Mouse (Mus musculus): ENCODE results near the gene Vmo1.
"Not testable (repeated sequence)": the region's sequence is repeated elsewhere in the genome, so short reads cannot be mapped to it uniquely, and the experiment has no call there.

Vmo1 gene

DNA sequence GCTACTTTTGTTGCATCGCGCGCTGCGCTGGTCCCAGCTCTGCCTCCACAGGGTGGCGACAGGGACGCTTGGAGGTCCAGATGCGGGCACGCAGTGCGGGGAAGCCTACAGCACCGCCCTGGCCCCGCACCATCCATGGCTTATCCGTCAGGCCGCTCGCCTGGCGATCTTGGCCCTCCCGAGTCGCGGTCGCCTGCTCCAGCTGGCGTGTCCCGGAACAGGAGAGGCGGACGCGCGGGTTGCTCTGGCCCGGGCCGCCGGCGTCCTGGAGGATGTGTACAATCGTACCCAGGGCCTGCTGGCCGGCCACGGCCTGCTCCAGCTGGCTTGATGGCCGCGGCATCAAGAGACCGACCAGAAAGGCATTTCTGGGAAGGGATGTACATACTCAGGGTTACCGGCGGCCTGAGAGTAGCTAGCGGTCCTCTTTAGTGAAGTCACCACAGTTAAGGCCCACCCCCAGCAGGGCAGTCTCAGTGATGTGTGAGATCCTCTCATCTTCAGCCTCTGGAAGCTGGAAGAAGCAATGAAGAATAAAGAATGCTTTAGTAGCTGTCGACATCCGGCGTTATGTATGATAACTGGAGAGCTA, 5.9 kb upstream of the Vmo1 start:
- DNase-seq (ENCODE audit: extremely low spot score): peak; percentile 69

DNA sequence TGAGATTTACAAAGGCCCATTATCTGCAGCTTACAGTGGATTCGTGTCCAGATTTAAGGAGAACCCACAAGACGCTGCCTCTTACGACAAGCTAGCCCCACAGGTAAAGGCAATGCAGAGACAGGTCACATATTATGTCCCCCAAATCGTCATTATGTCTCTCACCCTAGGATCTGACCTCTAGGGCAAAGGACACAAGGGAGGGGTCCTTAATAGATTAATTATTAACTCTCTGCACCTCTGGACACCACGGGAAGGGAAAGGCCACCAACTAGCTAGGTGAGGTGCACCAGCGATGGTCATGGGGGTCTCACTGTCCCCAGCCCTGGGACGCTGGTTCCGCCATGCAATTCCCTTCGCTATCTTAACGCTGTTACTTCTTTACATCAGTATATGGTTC, 4.5 kb upstream of the Vmo1 start, which contains the start of gene Gltpd2:
TSS of gene Gltpd2 (plus strand) at position 274 of the 400 bp plus-strand sequence.
- no peak for DNase-seq (ENCODE audit: extremely low spot score)

DNA sequence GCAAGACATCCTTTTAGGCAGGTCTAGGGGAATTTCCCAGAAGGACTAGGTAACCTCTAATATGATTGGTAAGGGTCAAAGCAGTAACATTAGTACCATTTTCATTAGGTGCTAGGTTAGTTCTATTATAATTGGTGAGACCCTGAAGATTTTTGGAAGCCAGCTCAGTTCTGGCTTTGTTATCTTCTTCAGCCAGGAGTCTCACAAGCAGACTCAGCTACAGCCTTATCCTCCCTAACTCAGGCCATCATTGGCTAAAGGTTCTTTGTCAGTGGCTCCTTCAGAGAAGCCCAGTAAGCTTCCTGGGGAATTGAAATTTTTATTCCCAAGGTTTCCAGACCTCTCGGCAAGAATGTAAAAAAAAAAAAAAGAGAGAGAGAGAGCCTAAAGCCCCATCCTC, 4.0 kb upstream of the Vmo1 start:
- no peak for DNase-seq (ENCODE audit: extremely low spot score)

DNA sequence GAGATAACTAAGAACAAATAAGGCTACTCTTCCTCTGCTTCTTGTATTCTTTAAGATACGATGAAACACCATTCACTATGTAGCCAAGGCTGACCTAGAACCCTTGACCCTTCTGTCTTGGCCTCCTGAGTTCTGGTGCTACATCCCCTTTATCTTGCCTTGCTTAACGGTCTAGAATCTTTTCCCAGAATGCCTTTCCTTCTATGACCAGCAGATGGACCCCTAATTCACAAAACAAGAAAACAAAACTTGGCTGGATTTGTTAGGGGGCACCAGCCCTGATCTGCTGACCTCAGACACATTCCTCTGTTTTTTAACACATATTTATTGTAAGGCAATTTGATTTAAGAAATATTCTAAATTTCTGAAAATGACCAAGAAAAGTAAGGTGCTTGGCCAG, 1.9 kb upstream of the Vmo1 start:
- peak; percentile 69 for DNase-seq (ENCODE audit: extremely low spot score)

DNA sequence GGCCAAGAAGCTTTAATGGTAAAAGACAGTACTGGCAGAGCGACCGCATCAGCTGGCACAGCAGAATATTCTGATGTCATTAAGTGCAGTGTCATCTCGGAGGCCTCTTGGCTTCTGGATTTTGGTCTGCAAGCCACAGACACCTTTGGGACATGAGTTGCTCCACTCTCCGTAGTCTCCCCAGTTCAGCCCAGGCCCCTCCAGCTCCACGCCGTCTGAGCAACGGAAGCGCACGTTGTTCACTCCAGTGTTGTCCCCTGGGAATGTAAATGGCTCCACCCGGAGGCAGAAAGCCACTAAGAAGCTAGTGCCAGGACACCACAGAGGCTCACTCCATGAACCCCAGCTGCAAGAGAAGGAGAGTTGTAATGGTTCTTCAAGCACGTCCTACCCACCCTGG, 896 bp downstream of the Vmo1 start:
- no peak for DNase-seq (ENCODE audit: extremely low spot score)

DNA sequence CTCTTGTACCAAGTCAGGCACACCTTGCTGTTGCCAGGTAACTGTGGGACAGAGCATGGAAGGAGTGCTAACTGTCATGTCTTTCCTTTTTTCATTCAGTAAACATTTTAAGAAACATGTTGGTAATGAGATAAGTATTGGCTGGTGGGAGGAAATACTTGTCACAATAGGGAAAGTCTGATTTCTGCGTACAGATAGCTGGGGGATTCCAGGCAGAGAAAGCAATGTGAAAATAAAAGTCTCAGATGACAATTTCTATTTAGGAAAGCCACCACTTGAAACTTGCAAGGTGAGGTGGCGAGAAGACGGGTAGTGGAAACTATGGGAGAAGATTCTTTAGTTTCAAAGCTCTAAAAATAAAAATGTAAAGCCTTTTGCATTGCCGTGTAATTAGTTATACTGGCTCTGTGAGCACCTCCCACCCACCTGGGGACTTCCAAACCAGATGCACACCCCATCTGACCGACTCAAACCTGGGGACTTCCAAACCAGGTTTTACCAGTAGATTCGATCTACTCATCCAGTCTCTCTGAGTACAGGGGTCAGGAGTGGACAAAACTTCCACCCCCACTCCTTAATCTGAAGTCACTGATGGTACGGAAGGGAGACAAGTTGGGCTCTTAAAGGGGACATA, 1.6 kb downstream of the Vmo1 start:
- no peak for DNase-seq (ENCODE audit: extremely low spot score)

DNA sequence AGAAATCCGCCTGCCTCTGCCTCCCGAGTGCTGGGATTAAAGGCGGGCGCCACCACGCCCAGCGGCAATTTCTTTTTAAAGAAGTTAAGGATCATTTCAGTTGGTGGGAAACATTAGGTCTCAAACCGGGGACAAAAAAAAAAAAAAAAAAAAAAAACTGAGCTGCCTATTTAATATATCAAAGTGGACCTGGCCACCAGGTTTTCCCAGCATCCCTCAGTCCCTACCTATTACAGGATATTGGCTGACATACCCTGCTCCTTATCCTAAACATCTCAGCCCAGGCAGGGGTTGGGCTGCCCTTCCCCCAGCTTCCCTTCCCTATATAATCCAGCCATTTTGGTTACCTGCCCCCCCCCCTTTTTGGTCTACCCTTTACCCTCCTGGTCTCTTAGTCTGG, 2.6 kb downstream of the Vmo1 start:
- no peak for DNase-seq (ENCODE audit: extremely low spot score)

DNA sequence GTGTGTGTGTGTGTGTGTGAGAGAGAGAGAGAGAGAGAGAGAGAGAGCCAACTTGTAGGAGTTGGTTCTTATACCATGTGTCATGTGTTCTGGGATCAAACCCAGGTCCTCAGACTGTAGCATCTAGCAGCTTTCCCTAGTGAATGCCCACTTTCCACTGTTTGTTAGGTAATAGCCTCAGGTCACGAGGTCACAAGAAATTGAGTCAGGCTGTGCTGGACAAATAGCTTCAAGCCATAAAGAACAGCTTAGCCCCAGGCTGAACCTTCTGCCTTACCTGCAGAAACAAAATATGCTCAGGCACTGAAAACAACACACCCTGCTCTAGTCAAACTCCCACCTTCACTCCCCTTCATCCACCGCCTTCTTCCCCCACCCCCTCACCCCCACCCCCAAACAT, 3.2 kb downstream of the Vmo1 start:
- DNase-seq (ENCODE audit: extremely low spot score): no peak

DNA sequence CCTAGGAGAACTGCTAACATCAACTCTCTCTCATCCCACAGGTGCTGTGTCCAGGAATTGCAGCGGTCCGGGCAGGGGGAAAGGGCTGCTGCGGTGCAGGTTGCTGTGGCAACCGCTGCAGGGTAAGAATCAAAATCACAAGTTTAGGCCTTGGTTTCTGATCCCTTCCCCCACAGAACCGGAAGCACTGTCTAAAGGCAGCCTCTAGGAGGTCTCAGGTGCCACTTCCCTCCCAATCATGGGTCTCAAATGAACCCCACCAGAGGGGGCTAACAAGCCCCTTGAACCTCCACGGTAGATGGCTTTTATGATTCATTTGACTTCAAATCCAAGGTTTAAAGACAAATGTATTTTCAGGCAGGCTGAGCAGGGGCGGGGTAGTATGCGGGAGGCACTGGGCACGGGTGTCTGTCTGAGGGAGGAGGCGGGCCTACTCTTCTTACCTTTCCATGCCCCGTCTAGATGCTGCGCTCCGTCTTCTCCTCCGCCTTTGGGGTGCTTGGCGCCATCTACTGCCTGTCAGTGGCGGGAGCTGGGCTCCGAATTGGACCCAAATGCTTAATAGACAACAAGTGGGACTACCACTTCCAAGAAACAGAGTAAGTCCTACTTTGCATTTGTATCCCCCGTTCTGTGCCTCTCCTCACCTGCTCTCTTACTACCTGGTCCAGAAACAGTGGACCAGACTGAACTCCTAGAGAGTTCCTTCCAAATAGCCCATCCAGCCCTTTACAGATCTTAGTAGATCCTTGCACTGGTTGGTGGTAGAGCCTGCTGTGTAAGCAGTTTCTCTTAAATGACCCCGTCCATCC, 4.5 kb downstream of the Vmo1 start:
- DNase-seq (ENCODE audit: extremely low spot score): peak; percentile 55

DNA sequence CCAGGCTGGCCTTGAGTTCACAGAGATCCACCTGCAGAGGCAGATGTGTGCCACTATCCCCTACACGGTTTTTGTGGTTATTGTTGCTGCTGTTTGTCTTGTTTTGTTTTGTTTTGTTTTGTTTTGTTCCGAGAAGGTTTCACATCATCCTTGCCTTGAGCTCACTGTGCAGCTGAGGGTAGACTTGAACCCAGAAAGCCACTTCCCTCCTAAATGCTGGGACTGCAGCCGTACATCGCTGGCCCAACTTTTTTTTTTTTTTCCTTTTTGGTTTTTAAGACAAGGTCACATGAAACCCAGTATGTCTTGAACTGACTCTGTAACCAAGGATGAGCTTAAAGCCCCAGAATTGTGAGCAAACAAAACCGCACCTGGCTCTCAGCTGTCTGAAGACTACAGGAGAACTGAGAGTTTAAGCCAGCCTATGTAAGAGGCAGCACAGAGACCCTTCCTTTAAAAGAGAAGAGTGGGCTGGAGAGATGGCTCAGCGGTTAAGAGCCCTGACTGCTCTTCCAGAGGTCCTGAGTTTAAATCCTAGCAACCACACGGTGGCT, 7.4 kb downstream of the Vmo1 start:
- no peak for DNase-seq (ENCODE audit: extremely low spot score)

DNA sequence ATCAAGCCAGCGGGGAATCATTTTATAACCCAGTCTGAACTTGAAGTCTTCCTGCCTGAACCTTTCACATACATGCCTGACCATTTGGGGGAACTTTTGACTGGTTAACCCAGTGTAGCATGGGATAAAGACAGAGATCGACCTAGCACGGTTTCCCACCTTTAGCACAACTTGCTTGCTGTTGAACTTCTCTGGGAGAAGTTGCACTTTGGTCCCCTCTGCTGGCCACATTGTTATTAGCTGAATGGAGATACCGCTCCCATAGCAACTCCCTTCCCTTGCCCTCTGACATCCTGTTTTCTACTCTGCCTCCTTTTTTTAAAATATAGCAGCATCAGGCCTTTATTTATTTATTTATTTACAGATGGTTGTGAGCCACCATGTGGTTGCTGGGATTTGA, 8.0 kb downstream of the Vmo1 start:
- peak; percentile 58 for DNase-seq (ENCODE audit: extremely low spot score)

DNA sequence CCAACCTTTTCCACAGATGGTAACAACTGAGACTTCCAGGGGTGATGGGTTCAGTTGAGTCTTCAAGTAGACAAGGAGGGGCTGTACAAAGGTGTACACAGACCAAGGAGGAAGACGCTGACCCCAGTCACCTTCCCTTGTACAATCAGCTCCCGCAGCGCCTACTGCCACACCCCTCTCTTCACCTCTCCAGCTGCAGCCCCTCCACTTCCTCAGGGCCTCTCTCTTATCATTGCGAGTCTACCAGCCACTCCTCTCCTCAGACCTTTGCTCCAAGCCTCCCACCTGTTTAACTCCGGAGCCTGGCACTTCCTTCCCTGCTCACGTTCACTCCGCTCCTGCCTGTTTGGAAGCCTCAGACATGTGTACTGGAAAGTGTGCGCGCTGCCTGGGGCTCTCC, 9.4 kb downstream of the Vmo1 start, which contains the start of gene Tm4sf5:
TSS of gene Tm4sf5 (plus strand) at position 275 of the 400 bp plus-strand sequence.
- DNase-seq (ENCODE audit: extremely low spot score): no peak

DNA sequence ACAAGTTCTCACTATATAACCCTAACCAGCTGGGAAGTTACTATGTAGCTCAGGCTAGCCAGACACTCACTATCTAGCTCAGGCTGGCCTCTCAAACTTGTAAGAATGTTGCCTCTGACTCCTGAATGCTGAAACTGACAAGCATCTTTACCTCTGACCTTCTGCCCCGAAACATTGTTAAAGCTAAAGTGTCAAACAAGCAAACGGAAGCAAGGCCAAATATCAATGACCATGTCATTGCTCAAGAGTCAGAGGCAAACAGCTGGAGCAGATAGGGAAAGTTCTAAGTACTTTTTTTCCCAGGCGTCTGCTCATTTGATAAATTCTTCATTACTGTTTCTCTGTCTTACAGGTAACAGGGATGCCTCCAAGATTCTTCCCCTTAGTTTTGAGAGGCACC, 12.4 kb downstream of the Vmo1 start:
- no peak for DNase-seq (ENCODE audit: extremely low spot score)

DNA sequence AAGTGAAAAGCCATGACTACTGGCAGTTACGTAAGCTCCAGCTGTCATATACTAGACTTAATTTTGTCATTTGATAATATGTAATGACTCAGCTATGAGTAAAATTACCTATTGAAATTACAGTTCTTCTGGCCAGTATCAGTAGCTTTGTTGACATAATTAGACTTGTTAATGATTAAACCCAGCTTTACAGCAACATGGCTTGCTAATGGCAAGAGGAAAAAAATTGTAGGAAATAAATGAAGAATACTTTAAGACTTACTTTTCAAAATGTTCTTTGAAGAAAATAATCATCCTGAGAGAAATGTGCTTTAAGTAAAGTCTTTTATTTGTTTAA, 14.0 kb downstream of the Vmo1 start:
- DNase-seq (ENCODE audit: extremely low spot score): no peak

DNA sequence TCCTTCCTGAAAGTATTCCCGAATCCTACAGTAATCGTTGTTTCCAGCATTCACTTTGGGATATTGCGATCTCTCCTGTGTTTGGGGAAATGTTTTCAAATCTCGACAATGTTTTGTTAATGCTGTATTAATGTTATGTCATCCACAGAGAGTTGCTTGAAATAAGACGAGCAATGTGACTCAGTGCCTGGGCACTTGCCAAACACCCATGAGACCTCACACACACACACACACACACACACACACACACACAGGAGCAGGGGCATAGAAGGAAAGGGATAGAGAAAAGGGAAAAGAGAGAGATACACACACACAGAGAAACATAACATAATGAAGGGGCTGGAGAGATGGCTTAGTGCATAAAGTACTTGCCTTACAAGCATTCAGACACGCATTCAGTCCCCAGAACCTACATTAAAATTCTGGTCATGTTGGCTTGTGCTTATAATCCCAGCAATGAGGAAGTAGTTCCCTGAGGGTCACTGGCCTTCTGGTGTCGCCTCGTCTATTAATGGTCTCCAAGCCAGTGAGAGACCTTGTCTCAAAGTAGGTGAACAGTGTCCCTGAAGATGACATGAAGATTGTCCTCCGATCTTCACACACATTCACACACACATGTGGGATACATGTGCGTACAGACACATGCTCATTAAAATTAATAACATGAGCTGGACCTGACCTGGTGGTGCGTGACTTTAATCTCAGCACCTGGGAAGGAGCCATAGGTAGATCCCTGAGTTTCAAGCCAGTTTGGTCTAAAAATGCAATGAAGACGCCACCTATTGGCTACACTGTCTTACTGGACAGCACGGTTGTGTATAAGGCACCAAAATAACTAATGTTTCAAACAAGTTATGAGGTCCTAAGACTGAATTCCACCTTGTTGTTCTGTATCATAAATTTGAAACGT, 14.6 kb downstream of the Vmo1 start:
- no peak for DNase-seq (ENCODE audit: extremely low spot score)

DNA sequence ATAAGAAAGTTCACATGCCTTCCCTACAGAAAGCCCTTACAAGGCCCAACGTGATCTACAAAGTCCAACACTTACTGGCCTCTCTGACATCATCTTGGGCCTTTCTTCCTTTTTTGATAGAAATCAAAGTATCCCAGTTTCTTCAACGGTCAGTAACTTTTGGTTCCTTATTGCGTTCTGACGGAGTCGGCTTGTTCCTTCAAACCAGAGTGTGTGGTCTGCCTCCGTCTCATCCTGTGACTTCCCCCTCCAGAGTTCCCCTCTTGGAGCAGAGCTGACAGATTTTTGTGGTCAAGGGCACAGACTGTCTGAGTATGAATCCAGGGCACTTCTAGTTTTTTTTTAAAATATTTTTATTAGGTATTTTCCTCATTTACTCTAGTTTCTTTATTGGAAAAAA, 24.7 kb downstream of the Vmo1 start:
- DNase-seq (ENCODE audit: extremely low spot score): no peak

DNA sequence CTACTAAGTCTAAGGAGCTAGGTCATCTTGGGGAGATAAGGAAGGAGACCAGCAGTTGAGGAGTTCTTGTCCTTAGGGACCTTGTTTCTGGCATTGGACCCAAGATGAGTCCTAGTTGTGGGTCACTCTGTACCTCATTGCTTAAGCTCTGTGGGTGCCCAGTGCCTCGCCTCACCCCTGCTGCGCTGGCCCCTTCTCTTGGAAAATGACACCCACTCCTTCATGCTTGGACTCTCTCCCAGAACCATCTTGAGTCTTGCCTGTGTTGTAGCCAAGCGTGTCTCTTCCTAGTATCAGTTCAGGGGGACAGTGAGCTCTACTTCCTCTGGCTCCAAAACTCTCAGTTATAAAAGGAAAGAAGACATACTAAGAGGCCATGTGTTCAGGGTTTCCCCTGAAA, 25.3 kb downstream of the Vmo1 start:
- DNase-seq (ENCODE audit: extremely low spot score): no peak

DNA sequence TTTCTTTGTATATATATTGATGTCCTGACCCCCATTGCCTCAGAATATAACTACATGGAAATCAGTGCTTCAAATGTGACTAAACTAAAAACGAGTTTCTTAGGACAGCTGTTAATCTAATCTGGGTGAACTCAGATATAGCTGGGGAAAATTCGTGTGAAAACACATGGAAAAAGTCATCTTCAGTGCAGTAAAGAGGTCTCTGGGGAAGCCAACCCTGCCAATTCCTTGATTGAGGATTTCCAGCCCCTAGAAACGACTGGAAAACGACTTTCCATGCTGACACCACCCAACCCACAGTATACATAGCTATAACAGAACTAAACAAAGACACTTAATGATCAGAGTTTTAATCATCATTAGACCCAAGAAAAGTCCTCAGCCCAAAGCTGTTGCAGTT, 26.6 kb downstream of the Vmo1 start:
- no peak for DNase-seq (ENCODE audit: extremely low spot score)

DNA sequence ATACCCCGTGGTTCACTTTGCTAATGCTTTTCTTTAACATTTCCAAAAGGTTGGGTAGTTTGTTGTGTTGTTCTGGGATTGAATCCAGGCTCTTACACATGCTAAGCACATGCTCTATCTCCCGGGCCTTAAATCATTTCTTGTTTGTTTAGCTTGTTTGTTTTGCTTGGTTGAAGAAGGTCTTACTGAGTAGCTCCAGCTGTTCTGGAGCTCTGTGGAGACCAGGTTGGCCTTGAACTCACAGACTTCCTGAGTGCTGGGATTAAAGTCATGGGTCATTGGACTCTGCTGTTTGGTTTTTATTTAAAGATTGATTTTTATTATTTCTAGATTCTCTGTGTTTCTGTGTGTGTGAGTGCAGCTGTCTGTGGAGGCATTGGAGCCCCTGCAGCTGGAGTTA, 28.9 kb downstream of the Vmo1 start:
- DNase-seq (ENCODE audit: extremely low spot score): no peak

DNA sequence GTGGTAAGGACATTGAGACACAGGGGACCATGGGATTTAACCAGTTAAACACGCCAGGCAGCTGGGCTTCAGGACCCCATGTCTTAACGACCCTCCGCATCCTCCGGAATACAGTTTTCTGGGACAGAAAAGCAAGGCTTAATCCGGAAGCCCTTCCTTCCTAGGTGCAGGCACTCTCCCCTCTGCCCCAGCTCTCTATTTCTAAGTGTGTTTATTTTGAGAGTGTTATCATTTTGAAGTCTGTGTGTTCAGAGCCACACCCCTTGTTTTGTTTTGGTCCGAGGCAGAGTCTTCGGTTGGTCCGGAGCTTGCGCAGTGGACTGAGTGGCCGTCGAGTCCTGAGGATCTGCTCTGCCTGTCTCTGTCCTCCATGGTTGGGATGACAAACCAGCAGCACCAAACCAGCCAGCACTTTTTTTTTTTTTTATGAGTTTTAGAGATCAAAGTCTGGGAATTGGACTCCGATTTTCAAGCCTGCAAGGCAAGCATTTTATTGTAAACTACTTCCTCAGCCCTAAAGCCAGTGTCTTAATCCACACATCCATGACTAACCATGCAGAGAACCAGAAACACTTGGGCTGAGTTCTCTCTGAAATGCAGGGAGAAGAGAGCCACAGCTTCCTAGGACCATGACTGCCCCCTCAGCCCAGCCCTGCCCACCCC, 39.4 kb downstream of the Vmo1 start:
- DNase-seq (ENCODE audit: extremely low spot score): no peak

DNA sequence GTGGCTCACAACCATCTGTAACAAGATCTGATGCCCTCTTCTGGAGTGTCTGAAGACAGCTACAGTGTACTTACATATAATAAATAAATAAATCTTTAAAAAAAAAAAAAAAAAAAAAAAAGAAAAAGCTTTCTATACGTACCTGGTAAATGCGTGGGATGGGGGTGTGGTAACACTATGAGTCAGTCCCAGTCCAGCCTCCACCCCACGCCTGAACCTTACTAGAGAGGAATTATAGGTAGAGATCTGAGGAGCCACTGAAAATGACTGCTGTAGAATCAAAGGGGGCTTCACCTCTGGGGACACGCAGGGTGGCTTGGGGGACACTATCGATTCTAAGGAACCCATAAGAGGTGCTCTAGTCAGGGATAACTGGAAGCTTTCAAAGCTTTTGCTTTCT, 41.1 kb downstream of the Vmo1 start:
- not testable (repeated sequence) for DNase-seq (ENCODE audit: extremely low spot score)
